Mouse (Mus musculus) heart, embryonic 14.5 days (tissue): Measurements from ENCODE around the gene Stk40. TPM values are rescaled to one million over a fixed set of nuclear protein-coding genes. Genes with fewer than 3 reads are reported as not detected.

Experiments used
- ATAC-seq: fragments of 200-750 bp; cut with Nextera tagmentation; 2 replicates; pipeline ENCODE4 v1.8.0; 2017; ENCODE audit warnings: low read depth, moderate TSS enrichment; ENCODE audit not compliant: insufficient number of reproducible peaks, insufficient read depth, low FRiP score
- H3K27ac ChIP-seq, 2 experiments: fragments of 200-500 bp in 1 of 2; fragments of 300-500 bp in 1 of 2; sonication (generic) in 1 of 2; replicated peaks in 1 of 2; 2 replicates each; pipeline ENCODE4 v1.5.1; 2012 to 2014; ENCODE audit warnings: low read depth in 2 of 2, low read length in 2 of 2, control low read depth in 1 of 2, mild to moderate bottlenecking in 1 of 2, mixed read lengths in 1 of 2; ENCODE audit not compliant: control insufficient read depth in 1 of 2, insufficient read depth in 1 of 2
- H3K27me3 ChIP-seq: fragments of 300-500 bp; sonication (generic); 2 replicates; pipeline ENCODE4 v1.6.1; 2014; ENCODE audit warnings: mild to moderate bottlenecking, low read length, control low read depth; ENCODE audit not compliant: control insufficient read depth, insufficient read depth
- H3K36me3 ChIP-seq: fragments of 300-500 bp; sonication (generic); 2 replicates; pipeline ENCODE4 v1.6.1; 2014; ENCODE audit warnings: mild to moderate bottlenecking, control low read depth, low read length, mixed read lengths; ENCODE audit not compliant: control insufficient read depth, insufficient read depth
- H3K4me1 ChIP-seq, 2 experiments: fragments of 200-500 bp in 1 of 2; fragments of 300-500 bp in 1 of 2; sonication (generic) in 1 of 2; 2 replicates each; pipeline ENCODE4 v1.6.1; 2012 to 2014; ENCODE audit warnings: low read length in 2 of 2, control low read depth in 1 of 2, mixed read lengths in 1 of 2; ENCODE audit not compliant: control insufficient read depth in 2 of 2, insufficient read depth in 2 of 2
- H3K4me2 ChIP-seq: fragments of 300-500 bp; sonication (generic); 2 replicates; pipeline ENCODE4 v1.6.1; 2014; ENCODE audit warnings: mild to moderate bottlenecking, low read length
- H3K4me3 ChIP-seq, 2 experiments: fragments of 200-500 bp in 1 of 2; fragments of 300-500 bp in 1 of 2; sonication (generic) in 1 of 2; 2 replicates each; pipeline ENCODE4 v1.5.1; 2012 to 2014; ENCODE audit warnings: low read length in 2 of 2, mild to moderate bottlenecking in 2 of 2, control low read depth in 1 of 2, low read depth in 1 of 2, moderate library complexity in 1 of 2; ENCODE audit not compliant: control insufficient read depth in 1 of 2, insufficient read depth in 1 of 2
- H3K9ac ChIP-seq: fragments of 300-500 bp; sonication (generic); 2 replicates; pipeline ENCODE4 v1.6.1; 2014; ENCODE audit warnings: mild to moderate bottlenecking, low read length
- H3K9me3 ChIP-seq: fragments of 300-500 bp; sonication (generic); 2 replicates; pipeline ENCODE4 v1.6.1; 2016; ENCODE audit warnings: low read length, control low read depth; ENCODE audit not compliant: control insufficient read depth
- WGBS: fragments of 180-500 bp; shearing (Covaris S2); extraction: QIAGEN DNeasy Blood & Tissue Kit; methylation state at CpG from one replicate; pipeline ENCODE4 v1.1.7; 2014; 5-methylcytosine and 5-hydroxymethylcytosine counted together
- polyA plus RNA-seq: library from polyadenylated mRNA; unstranded; fragments of >200 nt; fragmentation: Nextera tagmentation; extraction: Ambion mirVana; gene quantifications from 2 replicates; pipeline ENCODE4 v1.2.1, GENCODE M21; 2014

Gene Stk40
- polyA plus RNA-seq, 1 experiment from 2014 or later, result 17.8 TPM

- Histone ChIP-seq H3K4me2 (peak overlapping the region; percentile 70), H3K36me3 (peaks cover 5% of the 10 kb centered on the region; the same call in 1 of the 2 replicates), H3K4me1 (peaks cover 30% of the 10 kb centered on the region in 2 experiments), H3K27me3 (peaks cover 14% of the 10 kb centered on the region; the same call in 1 of the 2 replicates), H3K27ac (peak overlapping the region; percentile 70 to 81), H3K4me3 (0 out of 4 replicates have a peak overlapping the region, but pooled peaks of 1 of the 2 experiments have one; percentile 56), H3K9ac (no peak overlapping the region; the same call in 1 of the 2 replicates), H3K9me3 (no peaks in the 10 kb centered on the region)
- ATAC-seq, result no peak
- 46% methylated on average over 9 of the region's 9 CpGs for WGBS
These were observed 43.3 kb downstream of the Stk40 start for GRCm38 (mm10) chr4:126146974-126147532.

DNA sequence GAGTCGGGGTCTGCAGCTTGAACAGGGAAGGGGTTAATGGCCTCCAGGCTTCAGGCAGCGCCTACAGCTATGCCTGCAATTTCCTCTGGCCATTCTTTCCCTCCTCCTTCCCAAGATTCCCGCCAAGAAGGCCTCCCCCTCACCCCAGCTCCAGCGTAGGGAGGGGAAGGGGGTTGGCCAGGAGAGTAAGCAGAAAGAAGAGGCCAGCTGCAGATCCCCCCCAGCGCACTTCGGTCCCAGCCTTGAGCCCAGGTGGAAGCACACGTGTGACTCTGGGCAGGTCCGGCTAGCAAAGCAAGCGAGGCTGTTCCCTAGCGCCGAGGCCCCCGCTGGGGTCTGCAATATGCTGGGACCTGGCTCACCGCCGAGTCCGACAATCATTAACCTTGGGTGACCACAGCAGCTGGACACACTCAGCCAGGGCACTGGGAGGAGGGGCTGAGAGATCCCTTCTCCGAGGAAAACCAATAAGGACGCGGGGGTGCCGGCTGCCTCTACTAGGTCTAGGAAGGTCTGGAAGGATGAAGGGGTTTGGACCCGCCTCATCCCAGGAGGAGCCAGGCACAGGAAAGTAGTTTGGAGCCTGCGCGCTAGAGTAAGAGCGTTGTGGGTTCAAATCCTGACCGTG lies 43.9 kb downstream of the Stk40 start, which contains the start of gene Eva1b:
TSS of gene Eva1b (plus strand) at position 212 of the 628 bp plus-strand sequence.
- no peaks in the 10 kb centered on the region for H3K9me3 ChIP-seq
- WGBS, result 4% methylated on average over 22 of the region's 24 CpGs
- H3K27ac ChIP-seq, result peak within 1 kb of the TSS; percentile 70 to 81
- peak within 1 kb of the TSS; percentile 56 to 67 for H3K4me3 ChIP-seq
- H3K4me2 ChIP-seq, result peak within 1 kb of the TSS; percentile 70
- peak within 1 kb of the TSS; percentile 80 for H3K9ac ChIP-seq
- H3K4me1 ChIP-seq, result peaks cover 30 to 32% of the 10 kb centered on the region in 2 experiments
- H3K27me3 ChIP-seq, result peaks cover 14% of the 10 kb centered on the region; the same call in 1 of the 2 replicates
- H3K36me3 ChIP-seq, result peaks cover 5% of the 10 kb centered on the region; the same call in 1 of the 2 replicates
- peak; percentile 43 for ATAC-seq

DNA sequence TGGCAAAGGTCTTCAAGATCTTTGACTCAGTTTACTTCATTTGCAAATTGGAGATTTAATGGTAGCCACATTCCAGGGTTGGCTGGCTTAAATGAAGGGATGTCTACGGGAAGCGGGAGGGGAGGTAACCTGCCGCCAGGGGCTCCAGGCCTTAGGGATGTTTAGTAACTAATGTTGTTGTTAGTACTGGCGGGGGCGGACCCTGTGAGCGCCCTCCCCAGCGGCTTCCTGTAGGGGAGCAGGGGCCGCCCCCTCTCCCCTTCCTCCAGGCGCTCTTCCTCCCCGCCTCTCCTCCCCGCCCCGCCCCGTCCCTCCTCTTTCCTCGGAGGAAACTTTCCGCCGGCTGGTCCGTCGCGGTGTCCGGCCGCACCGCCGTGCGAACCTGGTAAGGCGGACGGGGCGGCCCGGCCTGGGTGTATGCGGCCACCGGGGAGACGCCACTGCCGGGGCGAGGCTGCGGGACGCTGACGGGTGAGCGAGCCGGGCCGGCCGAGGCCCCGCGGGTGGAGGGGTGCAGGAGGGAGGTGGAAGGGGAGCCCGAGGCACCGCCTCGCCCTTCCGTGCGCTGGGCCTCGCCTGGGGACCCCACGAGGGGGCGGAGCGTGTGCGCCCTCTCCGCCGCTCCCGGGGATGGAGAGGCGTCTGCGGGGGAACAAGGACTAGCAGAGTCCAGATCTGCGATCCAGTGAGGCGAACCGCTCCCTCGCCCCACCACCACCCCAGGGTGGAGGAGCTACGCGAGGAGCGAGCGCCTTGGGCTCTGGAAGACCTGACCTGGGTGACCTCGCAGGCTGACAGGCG lies 44.6 kb downstream of the Stk40 start:
- ATAC-seq, result peak; percentile 73
- H3K4me3 ChIP-seq, result peak overlapping the region; percentile 56 to 67
- H3K36me3 ChIP-seq, result peaks cover 5% of the 10 kb centered on the region; the same call in 1 of the 2 replicates
- peak overlapping the region; percentile 70 to 81 for H3K27ac ChIP-seq
- peaks cover 14% of the 10 kb centered on the region; the same call in 1 of the 2 replicates for H3K27me3 ChIP-seq
- WGBS, result under 1% methylated on average over 38 of the region's 67 CpGs
- H3K9me3 ChIP-seq, result no peaks in the 10 kb centered on the region
- H3K9ac ChIP-seq, result peak overlapping the region; percentile 80
- H3K4me1 ChIP-seq, result peaks cover 31 to 32% of the 10 kb centered on the region in 2 experiments
- H3K4me2 ChIP-seq, result peak overlapping the region; percentile 70

DNA sequence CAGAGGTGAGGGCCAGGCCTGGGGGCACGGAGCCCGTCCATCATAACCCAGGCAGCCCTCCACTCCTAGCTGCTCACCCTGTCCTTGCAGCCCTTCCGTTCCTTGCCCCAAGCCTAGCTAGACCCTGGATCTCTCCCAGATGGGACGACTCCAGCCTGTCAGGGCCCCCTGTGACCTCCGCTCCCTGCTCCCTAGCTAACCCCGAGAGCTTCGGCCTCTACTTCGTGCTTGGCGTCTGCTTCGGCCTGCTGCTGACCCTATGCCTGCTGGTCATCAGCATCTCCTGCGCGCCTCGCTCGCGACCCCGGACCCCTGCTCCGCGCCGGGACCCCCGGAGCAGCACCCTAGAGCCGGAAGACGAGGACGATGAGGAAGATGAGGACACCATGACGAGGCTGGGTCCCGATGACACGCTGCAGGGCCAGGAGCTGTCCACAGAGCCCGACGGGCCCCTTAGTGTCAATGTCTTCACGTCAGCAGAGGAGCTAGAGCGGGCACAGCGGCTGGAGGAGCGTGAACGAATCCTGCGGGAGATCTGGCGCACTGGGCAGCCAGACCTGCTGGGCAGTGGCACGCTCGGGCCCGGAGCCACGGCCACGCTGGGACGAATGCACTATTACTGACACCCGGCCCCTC lies 45.4 kb downstream of the Stk40 start:
- H3K4me1 ChIP-seq, result peaks cover 31 to 32% of the 10 kb centered on the region in 2 experiments
- WGBS, result 24% methylated on average over 42 of the region's 42 CpGs
- peak overlapping the region; percentile 70 for H3K4me2 ChIP-seq
- H3K4me3 ChIP-seq, result peak overlapping the region; percentile 56 to 67
- H3K27me3 ChIP-seq, result peaks cover 14% of the 10 kb centered on the region; the same call in 1 of the 2 replicates
- peaks cover 5% of the 10 kb centered on the region; the same call in 1 of the 2 replicates for H3K36me3 ChIP-seq
- H3K9me3 ChIP-seq, result no peaks in the 10 kb centered on the region
- peak overlapping the region; percentile 70 to 81 for H3K27ac ChIP-seq
- H3K9ac ChIP-seq, result peak overlapping the region; percentile 80
- no peak for ATAC-seq

DNA sequence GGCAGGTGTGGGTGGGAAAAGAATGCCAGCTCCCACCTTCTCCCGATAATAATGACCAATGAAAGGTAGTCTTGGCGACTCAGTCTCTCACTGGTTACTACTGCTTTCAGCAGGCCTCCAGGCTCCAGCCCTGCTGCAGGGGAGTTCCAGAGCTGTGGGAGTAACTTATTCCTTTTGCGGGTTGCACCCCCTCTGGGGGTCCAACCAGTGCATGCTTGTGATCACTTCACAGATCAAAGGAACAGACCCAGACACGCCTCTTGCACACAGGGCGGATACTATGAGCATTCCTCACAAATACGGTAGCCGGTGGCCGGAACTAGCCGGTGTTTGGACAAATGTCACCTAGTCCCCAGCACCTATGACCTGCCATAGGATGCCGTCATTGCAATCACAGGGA lies 46.0 kb downstream of the Stk40 start:
- ATAC-seq, result no peak
- 55% methylated on average over 10 of the region's 10 CpGs for WGBS
- Histone ChIP-seq H3K36me3 (peaks cover 5% of the 10 kb centered on the region; the same call in 1 of the 2 replicates), H3K4me1 (peaks cover 31 to 32% of the 10 kb centered on the region in 2 experiments), H3K27ac (peak overlapping the region; percentile 21 to 81; a peak in 3 of 4 replicates), H3K4me2 (peak overlapping the region; percentile 70), H3K4me3 (peak overlapping the region; percentile 56 to 67), H3K27me3 (peaks cover 14% of the 10 kb centered on the region; the same call in 1 of the 2 replicates), H3K9ac (peak overlapping the region; percentile 80), H3K9me3 (no peaks in the 10 kb centered on the region)

DNA sequence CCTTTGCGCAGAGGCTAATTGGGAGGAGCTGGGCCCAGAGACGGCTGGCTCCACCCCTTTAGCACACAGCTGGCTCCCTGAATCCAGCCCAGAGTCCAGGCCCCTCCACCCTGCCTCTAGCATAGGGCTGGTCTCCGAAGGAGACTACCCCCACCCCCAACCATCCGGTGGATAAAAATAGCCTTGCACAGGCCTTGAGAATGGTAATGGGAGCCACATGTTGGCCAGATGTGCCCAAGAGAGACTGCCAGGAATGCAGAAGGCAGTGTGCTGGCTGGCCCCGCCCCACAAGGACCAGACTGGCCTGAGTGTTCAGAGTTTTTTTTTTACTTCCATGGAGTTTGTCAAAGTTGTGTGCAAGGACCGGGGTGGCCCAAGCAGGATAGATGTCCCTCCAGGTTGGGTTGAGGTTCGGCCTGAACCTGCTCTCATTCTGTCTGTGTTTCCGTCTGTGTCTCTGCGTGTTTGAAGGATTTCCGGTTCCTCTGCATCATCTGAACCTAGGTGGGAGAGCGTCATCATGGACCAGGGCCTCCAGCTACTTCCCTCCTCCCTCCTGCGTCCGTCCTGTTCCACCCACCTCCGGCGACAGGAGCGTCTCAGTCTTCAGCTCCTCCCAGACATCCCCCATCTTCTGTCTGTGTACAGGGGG lies 46.7 kb downstream of the Stk40 start:
- ATAC-seq, result peak; percentile 24; the same call in 1 of the 2 replicates
- Histone ChIP-seq H3K9me3 (no peaks in the 10 kb centered on the region), H3K4me1 (peaks cover 34 to 38% of the 10 kb centered on the region in 2 experiments), H3K4me3 (peak overlapping the region in 1 of 2 experiments; percentile 56; a peak in 2 of 4 replicates), H3K27ac (peak overlapping the region; percentile 21 to 81; a peak in 3 of 4 replicates), H3K4me2 (peak overlapping the region; percentile 70), H3K36me3 (peaks cover 5% of the 10 kb centered on the region; the same call in 1 of the 2 replicates), H3K27me3 (peaks cover 14% of the 10 kb centered on the region; the same call in 1 of the 2 replicates), H3K9ac (no peak overlapping the region)
- WGBS, result 31% methylated on average over 16 of the region's 16 CpGs
